Mouse (Mus musculus) spleen, embryonic (tissue): ENCODE measurements at regions not wholly inside any gene's neighbourhood (a gene's known extent, or its start where the extent isn't known, plus 50 kb on each side); places are given as distances from the start of the nearest gene placed in this dataset.
"Not testable (repeated sequence)": the region's sequence is repeated elsewhere in the genome, so short reads cannot be mapped to it uniquely, and the experiment has no call there.

Experiments used
- CTCF ChIA-PET: fragments of 350-600 bp; sonication (Branson Sonifier 250); formaldehyde crosslinking; loops from one replicate; lab custom pipeline; 2022; lab: Charles Lee

DNA sequence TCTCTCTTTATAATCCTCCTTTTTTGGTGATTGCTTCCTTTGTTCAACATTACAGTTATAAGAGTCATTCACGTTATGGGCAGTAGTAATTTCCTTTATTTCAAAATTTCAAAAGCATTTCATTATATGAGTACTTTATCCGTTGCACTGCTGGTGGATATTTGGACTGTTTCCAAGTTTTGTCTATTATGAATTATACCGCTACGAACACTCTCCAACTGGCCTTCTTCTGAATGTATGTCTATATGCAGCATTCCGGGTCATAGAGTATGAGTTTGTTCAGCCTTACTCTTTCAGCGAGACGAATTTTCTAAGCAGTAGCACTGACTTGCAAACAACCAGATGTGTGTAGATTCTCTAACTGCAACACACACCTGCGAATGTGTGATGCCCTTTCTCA lies 57.8 kb downstream of the Dusp6 start:
- CTCF ChIA-PET = no interaction called here

GRCm38 (mm10) chr10:99323358-99323757 lies 60.3 kb downstream of the Dusp6 start:
- CTCF ChIA-PET = no interaction called here

GRCm38 (mm10) chr10:99327501-99327900 lies 64.5 kb downstream of the Dusp6 start:
- CTCF ChIA-PET = no interaction called here

GRCm38 (mm10) chr10:99328568-99328967 lies 65.5 kb downstream of the Dusp6 start:
- CTCF ChIA-PET = no interaction called here

DNA sequence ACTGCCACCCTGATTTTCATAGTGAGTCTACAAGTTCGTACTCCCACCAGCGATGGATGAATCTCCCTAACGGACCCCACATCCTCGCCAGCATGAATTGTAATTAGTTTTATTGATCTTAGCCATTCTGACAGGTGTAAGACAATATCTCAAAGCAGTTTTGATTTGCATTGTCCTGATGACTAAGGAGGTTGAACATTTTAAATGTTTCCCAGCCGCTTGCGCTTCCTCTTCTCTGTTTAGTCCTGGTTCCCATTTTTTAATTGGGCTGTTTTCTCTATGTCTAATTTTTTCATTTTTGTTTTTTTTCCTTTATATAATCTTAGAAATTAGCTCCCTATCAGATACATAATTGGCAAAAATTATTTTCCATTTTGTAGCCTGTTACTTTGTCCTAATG lies 66.4 kb downstream of the Dusp6 start:
- CTCF ChIA-PET = no interaction called here

GRCm38 (mm10) chr10:99330519-99330918 lies 67.5 kb downstream of the Dusp6 start:
- CTCF ChIA-PET = no interaction called here

DNA sequence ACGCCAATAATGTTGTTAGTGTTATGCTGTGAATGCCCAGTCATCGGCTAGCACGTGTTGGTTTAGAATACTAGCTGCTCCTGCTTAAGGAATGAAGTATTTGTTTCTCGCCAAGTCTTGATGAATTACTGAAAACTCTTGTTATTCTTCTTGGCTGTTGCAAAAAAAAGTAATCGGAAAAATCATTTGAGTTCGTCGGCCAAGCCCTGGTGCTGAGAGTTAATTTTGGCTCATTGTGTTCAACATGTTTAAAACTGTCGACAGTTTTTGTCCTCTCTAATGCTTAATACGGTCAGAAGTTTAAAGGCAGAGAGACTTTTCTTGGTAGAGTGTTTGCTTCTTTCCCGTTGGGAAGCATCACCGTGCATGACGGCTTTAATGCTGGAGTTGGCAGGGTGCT lies 68.8 kb downstream of the Dusp6 start:
- CTCF ChIA-PET = no interaction called here

DNA sequence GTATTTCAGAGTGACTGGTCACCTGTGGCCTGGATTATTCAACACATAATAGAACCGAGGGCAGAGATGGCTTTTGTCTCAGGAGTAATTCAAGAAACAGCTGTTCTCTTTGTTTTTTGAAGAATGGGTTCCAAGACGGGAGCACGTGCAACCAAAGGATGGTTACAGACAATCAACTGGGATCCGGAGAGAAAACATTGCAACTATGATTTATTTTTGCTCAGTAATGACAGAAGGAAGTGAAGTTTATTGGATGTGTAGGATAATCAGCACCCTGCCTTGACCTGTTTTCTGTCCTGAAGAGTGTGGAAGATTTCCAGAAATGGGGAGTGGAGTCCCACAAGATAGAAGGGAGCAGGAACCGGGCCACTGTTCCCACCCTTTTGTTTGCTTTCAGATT lies 70.8 kb downstream of the Dusp6 start:
- CTCF ChIA-PET = no interaction called here

GRCm38 (mm10) chr10:99336091-99336490 lies 73.1 kb downstream of the Dusp6 start:
- CTCF ChIA-PET = interaction anchor here (0.7 kb wide), 1 partner anchor 1485 kb away, joined by 7 read pairs; no protein-coding TSS in a partner anchor

- CTCF ChIA-PET = not testable (repeated sequence)
Measured at GRCm38 (mm10) chr10:99338790-99339189, 75.8 kb downstream of the Dusp6 start.

DNA sequence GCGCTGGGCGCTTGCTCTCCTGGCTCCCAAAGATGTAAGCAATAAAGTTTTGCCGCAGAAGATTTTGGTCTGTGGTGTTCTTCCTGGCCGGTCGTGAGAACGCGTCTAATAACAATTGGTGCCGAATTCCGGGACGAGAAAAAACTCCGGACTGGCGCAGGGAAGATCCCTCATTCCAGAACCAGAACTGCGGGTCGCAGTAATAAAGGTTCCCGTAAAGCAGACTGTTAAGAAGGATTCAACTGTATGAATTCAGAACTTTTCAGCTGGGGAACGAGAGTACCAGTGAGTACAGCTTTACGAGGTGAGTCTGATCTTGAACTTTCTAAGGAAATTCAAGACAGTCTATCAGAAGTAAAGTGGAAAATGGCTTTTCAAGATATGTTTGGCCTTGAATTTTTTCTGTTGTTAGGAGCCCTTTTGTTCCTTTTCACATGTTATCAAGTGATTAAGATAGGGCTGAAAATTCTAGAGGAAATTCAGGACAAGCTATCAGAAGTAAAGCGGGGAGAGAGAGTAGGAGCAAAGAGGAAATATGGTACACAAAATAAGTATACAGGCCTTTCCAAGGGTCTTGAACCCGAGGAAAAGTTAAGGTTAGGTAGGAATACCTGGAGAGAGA lies 76.4 kb downstream of the Dusp6 start:
- CTCF ChIA-PET = not testable (repeated sequence)

GRCm38 (mm10) chr10:99340057-99340456 lies 77.0 kb downstream of the Dusp6 start:
- CTCF ChIA-PET = not testable (repeated sequence)

DNA sequence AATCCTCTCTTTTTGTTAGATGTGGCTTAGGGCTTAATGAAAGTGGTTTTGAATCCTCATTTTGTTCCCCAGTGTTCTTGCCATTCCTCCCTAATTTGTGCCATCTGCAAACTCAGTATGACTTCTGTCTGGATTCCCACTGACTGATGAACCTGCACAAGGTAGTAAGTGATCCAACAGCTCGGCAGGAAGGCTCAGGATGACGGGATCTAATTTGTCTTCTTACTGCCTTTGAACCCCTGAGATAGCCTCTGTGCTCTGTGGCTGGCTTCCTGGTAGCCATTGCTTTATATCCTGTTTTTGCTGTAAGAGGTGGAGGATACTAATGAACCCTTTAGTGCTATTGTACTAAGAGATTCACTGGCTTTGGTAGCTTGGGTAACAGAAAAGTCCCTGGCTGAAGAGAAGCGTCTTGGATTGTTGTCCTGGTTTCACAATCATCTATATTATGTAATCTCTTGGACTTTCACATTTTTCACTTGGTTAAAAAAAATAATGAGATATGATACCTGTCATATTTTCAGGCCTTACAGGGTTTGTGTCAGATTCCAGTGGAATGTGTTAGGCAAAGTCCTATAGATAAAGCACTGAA lies 86.2 kb downstream of the Dusp6 start:
- CTCF ChIA-PET = no interaction called here

DNA sequence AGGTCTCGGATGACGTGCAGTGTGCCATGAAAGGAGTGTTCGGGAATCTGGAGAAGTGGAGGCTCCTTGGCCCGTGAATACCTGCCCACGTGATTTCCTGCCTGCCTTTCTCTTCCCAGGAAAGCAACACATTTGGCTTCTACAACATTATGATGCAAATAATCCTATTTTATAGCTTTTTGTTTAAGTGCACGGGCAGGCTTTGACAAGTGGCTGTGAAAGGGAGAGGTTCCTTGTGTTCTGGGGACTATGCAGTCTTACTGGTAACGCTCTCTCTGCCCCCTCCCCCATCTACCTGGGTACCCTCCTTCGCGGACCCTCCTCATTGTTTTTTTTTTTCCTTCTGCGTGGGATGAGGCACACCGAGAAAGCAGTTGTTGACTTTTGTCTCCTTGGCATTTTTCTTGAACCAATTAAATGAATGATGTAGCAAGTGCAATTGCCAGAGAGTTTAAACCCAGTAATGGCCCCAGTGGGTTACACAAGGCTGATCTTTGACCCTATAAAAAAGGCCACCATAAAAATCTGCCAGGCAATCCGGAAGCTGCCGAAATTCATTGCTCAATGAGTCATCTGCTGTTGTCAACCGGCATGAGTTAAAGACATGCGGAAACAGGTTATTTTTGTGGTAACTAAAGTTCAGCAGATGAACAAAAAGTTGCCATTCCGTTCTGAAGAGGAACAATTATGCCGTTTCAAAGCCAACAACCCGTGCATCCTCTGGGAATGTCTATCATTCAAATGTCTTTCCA lies 90.7 kb downstream of the Dusp6 start:
- CTCF ChIA-PET = no interaction called here

DNA sequence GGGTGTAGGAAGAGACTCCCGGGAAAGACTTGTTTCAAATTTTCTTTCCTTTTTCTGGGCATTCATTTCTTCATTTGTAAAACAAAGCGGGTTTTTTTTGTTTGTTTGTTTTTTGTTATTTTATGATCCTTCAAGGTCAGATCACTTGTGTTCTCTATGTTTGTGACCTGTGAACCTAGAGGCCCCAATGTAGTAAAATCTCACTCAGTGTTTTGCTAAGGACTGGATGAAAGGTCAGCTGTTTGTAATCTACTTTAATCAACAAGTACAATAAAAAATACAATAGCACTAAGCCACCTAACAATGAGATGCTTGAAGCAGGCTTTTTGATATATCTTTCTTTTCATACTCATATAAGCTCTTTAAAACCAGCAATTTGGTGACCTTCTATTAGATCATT lies 91.3 kb downstream of the Dusp6 start:
- CTCF ChIA-PET = no interaction called here

GRCm38 (mm10) chr10:99355303-99355702 lies 92.3 kb downstream of the Dusp6 start:
- CTCF ChIA-PET = no interaction called here

- CTCF ChIA-PET = no interaction called here
Measured at GRCm38 (mm10) chr10:99356221-99356620, 93.2 kb downstream of the Dusp6 start.

- CTCF ChIA-PET = no interaction called here
Measured at GRCm38 (mm10) chr10:99356883-99357282, 93.9 kb downstream of the Dusp6 start.

- CTCF ChIA-PET = no interaction called here
Measured at GRCm38 (mm10) chr10:99357347-99357746, 94.3 kb downstream of the Dusp6 start.

GRCm38 (mm10) chr10:99358256-99358655 lies 95.2 kb downstream of the Dusp6 start:
- CTCF ChIA-PET = no interaction called here

- CTCF ChIA-PET = no interaction called here
Measured at GRCm38 (mm10) chr10:99359439-99359866, 96.4 kb downstream of the Dusp6 start.

- CTCF ChIA-PET = not testable (repeated sequence)
Measured at GRCm38 (mm10) chr10:99360601-99361000, 97.6 kb downstream of the Dusp6 start.

GRCm38 (mm10) chr10:99366162-99366561 lies 103.1 kb downstream of the Dusp6 start:
- CTCF ChIA-PET = no interaction called here
